Mouse (Mus musculus) frontal cortex, postnatal 36 days (tissue): ENCODE data around the gene Tchh.
A peak's percentile ranks its signal among the peaks of the same experiment; 100 is the strongest.
"Not testable (repeated sequence)": the region's sequence is repeated elsewhere in the genome, so short reads cannot be mapped to it uniquely, and the experiment has no call there.

Source experiments
- DNase-seq, 2 experiments: peaks; one replicate each; pipeline ENCODE4 v3.0.0; 2022; ENCODE audit warnings: low spot score in 2 of 2

Gene Tchh

DNA sequence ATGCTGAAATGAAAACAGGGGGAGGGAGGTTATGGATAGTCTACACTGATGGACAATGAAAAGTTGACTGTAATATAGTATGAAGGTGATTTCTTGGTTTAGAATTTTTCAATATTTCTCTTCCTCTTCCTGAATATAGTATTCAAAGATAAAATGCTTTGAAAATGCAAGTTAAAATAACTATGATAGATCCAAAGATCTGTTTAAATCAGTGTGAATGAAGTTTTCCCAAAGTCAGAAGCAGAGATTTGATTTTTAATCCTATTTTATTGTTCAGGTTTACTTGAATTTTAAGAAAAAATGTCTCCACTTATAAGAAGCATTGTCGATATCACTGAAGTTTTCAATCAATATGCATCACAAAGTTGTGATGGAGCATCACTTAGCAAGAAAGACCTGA, at the start of gene Tchh:
Gene Tchh (plus strand): TSS at position 301 of the 400 bp plus-strand sequence.
- no peak for DNase-seq

DNA sequence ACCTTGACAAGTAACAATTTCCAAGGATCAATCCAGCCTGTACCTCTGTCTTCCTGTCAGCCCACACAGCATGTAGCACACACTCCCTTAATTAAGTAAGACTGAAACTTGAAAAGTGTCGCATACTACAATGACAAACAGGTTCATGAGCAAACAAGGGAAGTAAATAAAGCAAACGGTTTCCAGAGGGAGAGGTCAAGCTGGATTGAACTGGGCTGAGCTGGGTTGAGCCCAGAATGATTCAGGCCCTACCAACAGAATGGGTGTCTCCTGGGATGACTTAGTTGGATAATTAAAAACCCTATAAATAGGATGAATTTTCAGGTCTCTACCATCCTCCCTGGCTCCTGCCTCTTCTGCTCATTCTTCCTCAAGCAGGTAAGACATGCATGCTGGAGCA, 48.8 kb upstream of the Tchh start, which contains the start of gene Rptn:
Gene Rptn (plus strand): TSS at position 334 of the 400 bp plus-strand sequence.
- no peak for DNase-seq

DNA sequence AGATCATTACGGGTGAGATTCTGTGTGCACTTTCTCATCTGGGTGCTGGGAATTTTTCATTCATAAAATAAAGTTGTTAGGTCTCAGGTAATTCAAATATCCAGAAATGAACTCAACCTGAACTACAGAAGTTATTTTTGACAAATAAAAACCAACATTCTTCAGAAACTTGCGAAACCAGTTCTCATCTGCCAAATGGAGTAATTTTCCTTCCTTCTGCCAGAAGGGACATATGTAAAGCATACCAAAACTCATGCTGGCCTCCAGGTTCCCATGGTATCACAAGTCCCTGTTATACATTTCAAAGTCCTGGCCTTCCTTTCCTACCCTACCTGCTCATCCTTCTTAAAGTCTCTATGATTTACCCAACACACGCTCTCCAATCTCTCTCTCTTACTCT, 38.2 kb upstream of the Tchh start:
- DNase-seq = no peak

- DNase-seq = peak; percentile 21 to 29
These were observed 35.1 kb upstream of the Tchh start for GRCm38 (mm10) chr3:93406992-93407391.

GRCm38 (mm10) chr3:93411905-93412304, 30.2 kb upstream of the Tchh start:
- DNase-seq = no peak

GRCm38 (mm10) chr3:93431673-93432072, 10.5 kb upstream of the Tchh start:
- DNase-seq = no peak

DNA sequence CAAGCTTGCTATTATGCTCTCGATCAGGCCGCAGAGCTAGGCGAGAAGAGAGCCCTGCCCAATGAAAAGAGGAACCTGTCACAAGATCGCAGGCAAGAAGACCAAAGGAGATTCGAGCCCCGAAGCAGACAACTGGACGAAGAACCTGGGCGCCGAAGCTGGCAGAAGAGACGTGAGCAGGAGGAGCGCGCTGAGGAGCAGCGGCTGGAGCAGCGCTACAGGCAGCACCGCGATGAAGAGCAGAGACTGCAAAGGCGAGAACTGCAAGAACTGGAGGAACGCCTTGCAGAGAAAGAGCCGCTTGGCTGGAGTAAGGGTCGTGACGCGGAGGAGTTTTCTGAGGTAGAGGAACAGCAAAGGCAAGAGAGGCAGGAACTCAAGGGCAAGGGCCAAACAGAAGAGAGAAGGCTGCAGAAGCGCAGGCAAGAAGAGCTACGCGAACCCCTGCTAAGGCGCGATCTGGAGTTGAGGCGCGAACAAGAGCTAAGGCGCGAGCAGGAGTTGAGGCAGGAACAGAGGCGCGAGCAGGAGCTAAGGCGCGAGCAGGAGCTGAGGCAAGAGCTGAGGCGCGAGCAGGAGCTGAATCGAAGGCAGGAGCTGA, 1.5 kb downstream of the Tchh start:
- DNase-seq = peak; percentile 37 to 52

- peak; percentile 76 to 78 for DNase-seq
These were observed 2.4 kb downstream of the Tchh start for GRCm38 (mm10) chr3:93444343-93445164.

DNA sequence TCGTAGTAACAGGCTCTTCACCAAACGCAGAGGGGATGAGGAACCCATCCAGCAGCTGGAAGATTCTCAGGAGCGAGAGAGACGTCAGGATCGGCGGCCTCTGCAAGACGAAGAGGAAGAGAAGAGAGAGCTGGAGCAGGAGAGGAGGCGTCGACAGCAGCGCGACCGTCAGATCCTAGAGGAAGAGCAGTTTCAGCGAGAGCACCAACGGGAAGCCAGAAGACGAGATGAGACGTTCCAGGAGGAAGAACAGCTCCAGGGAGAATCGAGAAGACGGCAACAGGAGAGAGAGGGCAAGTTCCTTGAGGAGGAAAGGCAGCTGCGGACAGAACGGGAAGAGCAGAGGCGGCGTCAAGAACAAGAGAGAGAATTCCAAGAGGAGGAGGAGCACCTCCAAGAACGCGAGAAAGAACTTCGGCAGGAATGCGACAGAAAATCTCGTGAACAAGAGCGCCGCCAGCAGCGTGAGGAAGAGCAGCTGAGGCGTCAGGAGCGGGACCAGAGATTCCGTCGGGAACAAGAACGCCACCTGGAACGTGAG, 3.1 kb downstream of the Tchh start:
- peak; percentile 33 to 50 for DNase-seq

DNA sequence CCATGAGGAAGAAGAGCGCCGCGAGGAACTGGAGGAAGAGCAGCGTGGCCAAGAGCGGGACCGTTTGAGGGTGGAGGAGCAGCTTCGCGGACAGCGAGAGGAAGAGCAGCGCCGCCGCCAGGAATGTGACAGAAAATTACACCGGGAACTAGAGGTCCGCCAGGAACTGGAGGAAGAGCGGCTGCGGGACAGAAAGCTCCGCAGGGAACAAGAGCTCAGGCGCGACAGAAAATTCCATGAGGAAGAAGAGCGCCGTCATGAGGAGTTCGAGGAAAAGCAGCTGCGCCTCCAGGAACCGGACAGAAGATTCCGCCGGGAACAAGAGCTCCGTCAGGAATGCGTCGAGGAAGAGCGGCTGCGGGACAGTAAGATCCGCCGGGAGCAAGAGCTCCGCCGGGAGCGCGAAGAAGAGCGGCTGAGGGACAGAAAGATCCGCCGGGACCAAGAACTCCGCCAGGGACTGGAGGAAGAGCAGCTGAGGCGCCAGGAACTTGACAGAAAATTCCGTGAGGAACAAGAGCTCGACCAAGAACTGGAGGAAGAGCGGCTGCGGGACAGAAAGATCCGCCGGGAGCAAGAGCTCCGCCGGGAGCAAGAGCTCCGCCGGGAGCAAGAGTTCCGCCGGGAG, 4.1 kb downstream of the Tchh start:
- peak; percentile 4 to 11 for DNase-seq

- DNase-seq = not testable (repeated sequence)
These were observed 4.6 kb downstream of the Tchh start for GRCm38 (mm10) chr3:93446756-93447137.

DNA sequence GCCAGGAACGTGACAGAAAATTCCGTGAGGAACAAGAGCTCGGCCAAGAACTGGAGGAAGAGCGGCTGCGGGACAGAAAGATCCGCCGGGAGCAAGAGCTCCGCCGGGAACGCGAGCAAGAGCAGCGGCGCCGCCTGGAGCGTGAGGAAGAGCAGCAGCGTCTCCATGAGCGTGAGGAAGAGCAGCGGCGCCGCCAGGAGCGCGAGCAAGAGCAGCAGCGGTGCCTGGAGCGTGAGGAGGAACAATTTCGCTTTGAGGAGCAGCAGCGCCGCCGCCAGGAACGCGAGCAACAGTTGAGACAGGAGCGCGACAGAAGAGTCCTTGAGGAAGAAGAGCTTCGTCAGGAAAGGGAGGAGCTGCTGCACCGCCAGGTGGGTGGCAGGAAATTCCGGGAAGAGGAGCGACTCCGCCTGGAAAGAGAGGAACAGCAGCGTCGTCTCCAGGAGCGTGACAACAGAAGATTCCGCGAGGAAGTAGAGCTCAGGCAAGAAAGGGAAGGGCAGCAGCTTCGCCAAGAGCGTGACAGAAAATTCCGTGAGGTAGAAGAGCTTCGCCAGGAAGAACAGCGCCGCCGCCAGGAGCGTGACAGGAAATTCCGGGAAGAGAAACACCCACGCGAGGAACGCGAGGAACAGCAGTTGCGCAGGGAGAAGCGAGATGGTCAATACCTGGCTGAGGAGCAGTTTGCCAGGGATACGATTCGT, 5.2 kb downstream of the Tchh start:
- peak; percentile 70 to 72 for DNase-seq

- no peak for DNase-seq
These were observed 24.4 kb downstream of the Tchh start for GRCm38 (mm10) chr3:93466556-93466955.

DNA sequence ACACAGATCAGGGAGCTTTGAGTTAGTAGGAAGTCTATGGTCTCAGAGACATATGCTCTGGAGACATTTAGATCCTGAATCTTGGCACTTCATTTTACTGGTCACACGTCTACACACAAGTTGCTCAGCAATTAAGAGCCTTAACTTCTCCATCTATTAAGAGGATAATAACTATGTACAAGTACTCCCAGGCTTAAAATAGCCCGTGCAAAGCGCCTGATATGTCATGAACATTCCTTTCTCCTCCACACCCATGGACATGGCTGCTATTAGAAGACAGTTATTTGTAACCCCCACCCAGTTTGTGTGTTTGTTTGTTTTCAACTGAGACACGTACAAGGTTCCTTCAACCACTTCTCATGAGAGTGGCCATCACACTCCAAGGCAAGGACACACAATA, 25.0 kb downstream of the Tchh start:
- DNase-seq = no peak

GRCm38 (mm10) chr3:93468561-93468960, 26.4 kb downstream of the Tchh start, which contains the start of gene Tchhl1:
Gene Tchhl1, plus strand, starts transcription at chr3:93468754.
- no peak for DNase-seq

- DNase-seq = no peak
These were observed 27.5 kb downstream of the Tchh start for GRCm38 (mm10) chr3:93469629-93470028.

GRCm38 (mm10) chr3:93480053-93480452, 37.9 kb downstream of the Tchh start:
- DNase-seq = no peak

DNA sequence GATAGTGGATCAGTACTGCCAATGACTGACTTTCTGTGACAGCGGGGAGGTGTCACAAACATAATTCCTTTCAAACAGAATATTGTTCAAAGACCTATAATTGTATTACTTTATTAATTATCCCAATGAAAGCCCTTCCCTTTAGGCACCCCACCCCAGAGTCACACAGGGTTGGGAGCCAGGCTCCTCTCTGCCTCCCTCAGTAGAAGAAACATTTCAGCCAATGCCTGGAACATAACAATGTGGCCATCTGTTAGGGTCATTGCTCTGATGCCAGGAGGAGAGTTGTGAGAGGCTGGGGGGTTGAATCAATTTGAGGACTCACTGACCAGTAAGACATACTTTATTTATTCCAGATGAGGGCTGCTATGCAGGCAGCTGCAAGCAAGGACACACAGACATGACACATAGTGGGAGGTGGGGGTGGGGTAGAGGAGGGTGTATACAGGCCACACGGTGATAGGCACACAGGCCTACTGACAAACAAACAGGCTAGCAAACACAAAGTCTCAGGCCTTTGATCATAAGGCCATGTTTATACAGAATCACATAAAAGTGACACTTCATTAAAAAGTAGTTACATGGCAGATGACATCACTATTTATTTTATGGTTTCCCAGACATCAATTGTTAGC, 40.0 kb downstream of the Tchh start:
- no peak for DNase-seq

DNA sequence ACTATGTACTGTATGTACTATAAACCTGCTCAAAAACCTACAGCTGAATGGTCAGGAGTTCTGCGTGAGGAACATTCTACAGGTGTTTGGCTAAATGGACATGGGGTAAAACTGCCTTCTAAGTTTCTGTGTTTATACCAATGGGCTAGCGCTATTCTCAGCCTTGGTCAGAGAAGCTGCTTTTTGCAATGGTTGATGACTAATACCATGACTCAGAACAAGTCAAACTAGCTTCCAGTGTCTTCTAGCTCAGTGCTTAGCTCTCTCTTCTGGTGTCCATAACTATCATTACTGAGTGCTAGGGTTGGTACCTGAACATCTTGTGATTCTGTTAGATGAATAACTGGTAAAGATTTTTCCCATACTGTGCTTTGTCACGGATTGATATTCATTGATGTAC, 43.5 kb downstream of the Tchh start:
- no peak for DNase-seq

DNA sequence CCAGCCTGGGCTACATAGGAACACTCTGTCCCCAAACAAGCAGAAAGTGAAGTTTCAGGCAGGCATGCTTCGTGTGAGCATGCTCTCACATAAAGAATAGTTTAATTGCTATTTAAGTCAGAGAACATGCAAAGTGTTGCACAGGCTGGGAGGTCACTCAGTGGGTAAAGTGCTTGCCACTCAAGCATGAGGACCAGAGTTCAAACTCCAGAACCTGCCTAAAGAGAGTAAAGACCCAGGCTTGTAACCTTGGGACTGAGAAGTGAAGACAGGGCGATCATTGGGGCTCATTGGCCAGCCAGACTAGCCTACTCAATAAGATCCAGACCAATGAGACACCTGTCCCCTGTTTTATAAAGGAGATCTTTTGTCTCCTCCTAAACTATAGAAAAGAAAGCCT, 46.4 kb downstream of the Tchh start:
- DNase-seq = no peak

GRCm38 (mm10) chr3:93492176-93492575, 50.0 kb downstream of the Tchh start:
- DNase-seq = no peak
